Mouse (Mus musculus) midbrain, embryonic 16.5 days (tissue): ENCODE measurements at regions not wholly inside any gene's neighbourhood (a gene's known extent, or its start where the extent isn't known, plus 50 kb on each side); places are given as distances from the start of the nearest gene placed in this dataset.

Experiments
- ATAC-seq: fragments of 200-750 bp; cut with Nextera tagmentation; 2 replicates; pipeline ENCODE4 v1.8.0; 2017; ENCODE audit warnings: moderate TSS enrichment
- H3K27ac ChIP-seq: fragments of 300-500 bp; sonication (generic); 2 replicates; pipeline ENCODE4 v1.5.1; 2014; ENCODE audit warnings: mild to moderate bottlenecking, low read length, mixed read lengths
- H3K27me3 ChIP-seq: fragments of 300-500 bp; sonication (generic); 2 replicates; pipeline ENCODE4 v1.6.1; 2014; ENCODE audit warnings: low read depth, low read length, mixed read lengths; ENCODE audit not compliant: control insufficient read depth, insufficient read depth
- H3K36me3 ChIP-seq: fragments of 300-500 bp; sonication (generic); 2 replicates; pipeline ENCODE4 v1.6.1; 2014; ENCODE audit warnings: mild to moderate bottlenecking, low read length, moderate library complexity, mixed read lengths; ENCODE audit not compliant: control insufficient read depth, insufficient read depth
- H3K4me1 ChIP-seq: fragments of 300-500 bp; sonication (generic); 2 replicates; pipeline ENCODE4 v1.6.1; 2014; ENCODE audit warnings: mild to moderate bottlenecking, low read length, mixed read lengths; ENCODE audit not compliant: control insufficient read depth, insufficient read depth
- H3K4me2 ChIP-seq: fragments of 300-500 bp; sonication (generic); 2 replicates; pipeline ENCODE4 v1.6.1; 2014; ENCODE audit warnings: mild to moderate bottlenecking, low read length, mixed read lengths
- H3K4me3 ChIP-seq: fragments of 300-500 bp; sonication (generic); 2 replicates; pipeline ENCODE4 v1.5.1; 2014; ENCODE audit warnings: low read depth, mild to moderate bottlenecking, low read length, moderate library complexity, mixed read lengths
- H3K9ac ChIP-seq: fragments of 300-500 bp; sonication (generic); 2 replicates; pipeline ENCODE4 v1.6.1; 2014; ENCODE audit warnings: low read depth, low read length, mixed read lengths
- H3K9me3 ChIP-seq: fragments of 300-500 bp; sonication (generic); replicated peaks from 2 replicates; pipeline ENCODE4 v1.6.1; 2014; ENCODE audit warnings: mild to moderate bottlenecking, low read length, mixed read lengths; ENCODE audit not compliant: control insufficient read depth, poor library complexity, severe bottlenecking
- WGBS: fragments of 180-500 bp; shearing (Covaris S2); extraction: QIAGEN DNeasy Blood & Tissue Kit; methylation state at CpG from one replicate; pipeline ENCODE4 v1.1.7; 2014; 5-methylcytosine and 5-hydroxymethylcytosine counted together

- Histone ChIP-seq H3K4me3 (no peak overlapping the region), H3K4me2 (no peak overlapping the region), H3K4me1 (no peaks in the 10 kb centered on the region), H3K27ac (no peak overlapping the region), H3K36me3 (no peaks in the 10 kb centered on the region), H3K27me3 (no peaks in the 10 kb centered on the region), H3K9ac (no peak overlapping the region), H3K9me3 (no peaks in the 10 kb centered on the region)
- no peak for ATAC-seq
- 85% methylated on average over 2 of the region's 2 CpGs for WGBS
These were observed 98.8 kb upstream of the Plppr4 start for GRCm38 (mm10) chr3:117459507-117459906.

- ATAC-seq: no peak
- no peak overlapping the region for H3K9ac ChIP-seq
- no peak overlapping the region for H3K4me2 ChIP-seq
- no peaks in the 10 kb centered on the region for H3K27me3 ChIP-seq
- no peak overlapping the region for H3K4me3 ChIP-seq
- no peak overlapping the region; the same call in 1 of the 2 replicates for H3K27ac ChIP-seq
- no peaks in the 10 kb centered on the region for H3K4me1 ChIP-seq
- no peaks in the 10 kb centered on the region for H3K36me3 ChIP-seq
- WGBS: 65% methylated on average over 7 of the region's 7 CpGs
- no peaks in the 10 kb centered on the region for H3K9me3 ChIP-seq
These were observed 89.9 kb upstream of the Plppr4 start for GRCm38 (mm10) chr3:117450559-117450958.

- Histone ChIP-seq H3K36me3 (no peaks in the 10 kb centered on the region), H3K4me1 (0 out of 2 replicates have a peak, but pooled peaks cover 2% of the 10 kb centered on the region), H3K27me3 (no peaks in the 10 kb centered on the region), H3K4me2 (no peak overlapping the region), H3K9ac (no peak overlapping the region), H3K9me3 (no peaks in the 10 kb centered on the region), H3K4me3 (no peak overlapping the region), H3K27ac (no peak overlapping the region)
- ATAC-seq: no peak
- WGBS: 55% methylated on average over 3 of the region's 3 CpGs
These were observed 81.2 kb upstream of the Plppr4 start for GRCm38 (mm10) chr3:117441887-117442286.

GRCm38 (mm10) chr3:117440294-117440693, 79.6 kb upstream of the Plppr4 start:
- WGBS: 49% methylated on average over 4 of the region's 4 CpGs
- no peak overlapping the region for H3K4me3 ChIP-seq
- H3K4me1 ChIP-seq: 0 out of 2 replicates have a peak, but pooled peaks cover 2% of the 10 kb centered on the region
- no peak overlapping the region for H3K9ac ChIP-seq
- no peak for ATAC-seq
- H3K4me2 ChIP-seq: no peak overlapping the region
- no peaks in the 10 kb centered on the region for H3K36me3 ChIP-seq
- H3K27me3 ChIP-seq: no peaks in the 10 kb centered on the region
- H3K9me3 ChIP-seq: no peaks in the 10 kb centered on the region
- H3K27ac ChIP-seq: no peak overlapping the region

GRCm38 (mm10) chr3:117438473-117439114, 77.9 kb upstream of the Plppr4 start:
- Histone ChIP-seq H3K4me1 (0 out of 2 replicates have a peak, but pooled peaks cover 2% of the 10 kb centered on the region), H3K4me2 (no peak overlapping the region), H3K27ac (peak overlapping the region; percentile 55; the same call in 1 of the 2 replicates), H3K9me3 (no peaks in the 10 kb centered on the region), H3K9ac (no peak overlapping the region), H3K36me3 (no peaks in the 10 kb centered on the region), H3K27me3 (no peaks in the 10 kb centered on the region), H3K4me3 (no peak overlapping the region)
- ATAC-seq: peak; percentile 94
- 11% methylated on average over 11 of the region's 11 CpGs for WGBS

- WGBS: 83% methylated on average over 1 of the region's 1 CpGs
- H3K4me2 ChIP-seq: no peak overlapping the region
- ATAC-seq: no peak
- no peak overlapping the region for H3K4me3 ChIP-seq
- no peaks in the 10 kb centered on the region for H3K27me3 ChIP-seq
- no peaks in the 10 kb centered on the region for H3K36me3 ChIP-seq
- H3K9me3 ChIP-seq: no peaks in the 10 kb centered on the region; the same call in 1 of the 2 replicates
- no peak overlapping the region for H3K9ac ChIP-seq
- no peak overlapping the region for H3K27ac ChIP-seq
- no peaks in the 10 kb centered on the region for H3K4me1 ChIP-seq
These were observed 63.9 kb upstream of the Plppr4 start for GRCm38 (mm10) chr3:117424526-117424925.

- Histone ChIP-seq H3K9me3 (no peaks in the 10 kb centered on the region), H3K36me3 (no peaks in the 10 kb centered on the region)
These were observed 52.4 kb upstream of the Plppr4 start for GRCm38 (mm10) chr3:117412896-117413747.

More at GRCm38 (mm10) chr3:117412896-117413747, 52.4 kb upstream of the Plppr4 start:
- Histone ChIP-seq H3K4me1 (no peaks in the 10 kb centered on the region), H3K9ac (no peak overlapping the region), H3K27ac (no peak overlapping the region), H3K4me3 (no peak overlapping the region), H3K4me2 (no peak overlapping the region), H3K27me3 (no peaks in the 10 kb centered on the region)
- ATAC-seq: no peak
- 82% methylated on average over 4 of the region's 4 CpGs for WGBS
